Mouse (Mus musculus): ENCODE measurements at regions not wholly inside any gene's neighbourhood (a gene's known extent, or its start where the extent isn't known, plus 50 kb on each side); places are given as distances from the start of the nearest gene placed in this dataset.
A peak's percentile ranks its signal among the peaks of the same experiment; 100 is the strongest.

DNA sequence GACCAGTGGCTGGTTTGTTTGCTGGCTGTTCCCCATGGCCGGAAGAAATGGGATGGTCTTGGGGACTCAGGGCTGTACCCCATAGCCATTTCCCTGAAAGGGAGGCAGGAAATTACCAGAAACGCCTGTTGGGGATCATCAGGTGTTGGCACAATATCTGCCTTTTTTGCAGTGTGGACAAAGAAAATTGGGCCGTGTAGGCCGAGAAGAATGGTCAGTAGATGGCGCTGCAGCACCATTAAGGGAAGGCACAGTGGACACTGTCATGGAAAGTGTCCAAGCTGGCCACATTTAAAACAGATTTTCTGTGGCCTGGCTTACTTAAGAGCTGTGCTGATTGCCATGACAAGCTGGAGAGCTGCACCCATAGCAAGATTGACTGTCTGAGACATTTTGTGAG lies 358.1 kb downstream of the Slxl1 start:
- DNase-seq (ENCODE audit: extremely low spot score in 1 of 2, low spot score in 1 of 2): peak in 1 of 2 experiments; percentile 7

Measured in frontal cortex, adult 2 months (tissue).